ENCODE assay signal across 12 mouse cellular contexts in genomic region chr8:46117172-46117571, GRCm38 (mm10).
"Had no signal": no experiment of that assay in that cellular context is flagged by ENCODE, and none has a peak within 500 bp of the region (broad histone marks: within the 10 kb centered on the region; RNA-seq: fewer than 3 reads in every experiment).

No protein-coding gene starts in this region.

- H3K27me3 ChIP-seq: limb, embryonic 13.5 days; midbrain, embryonic 12.5 days; neural tube, embryonic 13.5 days had no signal

- H3K9ac ChIP-seq: limb, embryonic 13.5 days; liver, embryonic 14.5 days; midbrain, embryonic 12.5 days; neural tube, embryonic 13.5 days had no signal

- H3K4me2 ChIP-seq: limb, embryonic 13.5 days; midbrain, embryonic 12.5 days; neural tube, embryonic 13.5 days had no signal

- H3K4me3 ChIP-seq: limb, embryonic 13.5 days; midbrain, embryonic 12.5 days; neural tube, embryonic 13.5 days had no signal

- H3K9me3 ChIP-seq: limb, embryonic 13.5 days; midbrain, embryonic 12.5 days; neural tube, embryonic 13.5 days had no signal

- H3K4me1 ChIP-seq: limb, embryonic 13.5 days; midbrain, embryonic 12.5 days; neural tube, embryonic 13.5 days had no signal

- DNase-seq: kidney, adult 8-10 months; kidney, postnatal 36 days; left cerebral cortex, postnatal 4 days; lung, adult 18-20 months; retina, postnatal 1 day; thymus, adult 18-20 months; thymus, postnatal 14 days had no signal

- H3K27ac ChIP-seq: limb, embryonic 13.5 days; liver, embryonic 14.5 days; midbrain, embryonic 12.5 days; neural tube, embryonic 13.5 days; stomach, postnatal 0 days had no signal
